Mouse (Mus musculus) liver, embryonic 15.5 days (tissue): ENCODE results near the gene Mgat4a. TPM values are rescaled to one million over a fixed set of nuclear protein-coding genes. Genes with fewer than 3 reads are reported as not detected.

Experiments used
- ATAC-seq: fragments of 200-750 bp; cut with Nextera tagmentation; 2 replicates; pipeline ENCODE4 v1.8.0; 2017; ENCODE audit warnings: moderate number of reproducible peaks, mild to moderate bottlenecking, moderate library complexity; ENCODE audit not compliant: insufficient read depth
- H3K27ac ChIP-seq: fragments of 300-500 bp; sonication (generic); replicated peaks from 2 replicates; pipeline ENCODE4 v1.5.1; 2015; ENCODE audit warnings: mild to moderate bottlenecking, inconsistent platforms
- H3K27me3 ChIP-seq: fragments of 300-500 bp; sonication (generic); 2 replicates; pipeline ENCODE4 v1.6.1; 2015; ENCODE audit warnings: mild to moderate bottlenecking, inconsistent platforms
- H3K36me3 ChIP-seq: fragments of 300-500 bp; sonication (generic); replicated peaks from 2 replicates; pipeline ENCODE4 v1.6.1; 2015; ENCODE audit warnings: moderate library complexity, mild to moderate bottlenecking, inconsistent platforms
- H3K4me1 ChIP-seq: fragments of 300-500 bp; sonication (generic); replicated peaks from 2 replicates; pipeline ENCODE4 v1.6.1; 2015; ENCODE audit warnings: inconsistent platforms
- H3K4me2 ChIP-seq: fragments of 300-500 bp; sonication (generic); 2 replicates; pipeline ENCODE4 v1.6.1; 2015; ENCODE audit warnings: moderate library complexity, mild to moderate bottlenecking, inconsistent platforms
- H3K4me3 ChIP-seq: fragments of 300-500 bp; sonication (generic); replicated peaks from 2 replicates; pipeline ENCODE4 v1.5.1; 2015; ENCODE audit warnings: mild to moderate bottlenecking, inconsistent platforms
- H3K9ac ChIP-seq: fragments of 300-500 bp; sonication (generic); 2 replicates; pipeline ENCODE4 v1.6.1; 2015; ENCODE audit warnings: moderate library complexity, mild to moderate bottlenecking, inconsistent platforms
- H3K9me3 ChIP-seq: fragments of 300-500 bp; sonication (generic); replicated peaks from 2 replicates; pipeline ENCODE4 v1.6.1; 2016; ENCODE audit warnings: inconsistent platforms
- WGBS: fragments of 180-500 bp; shearing (Covaris S2); methylation state at CpG from one replicate; pipeline ENCODE4 v1.1.7; 2015; ENCODE audit warnings: mixed read lengths; ENCODE audit not compliant: insufficient replicate concordance; 5-methylcytosine and 5-hydroxymethylcytosine counted together
- polyA plus RNA-seq: library from polyadenylated mRNA; unstranded; fragments of >200 nt; fragmentation: Nextera tagmentation; extraction: Ambion mirVana; gene quantifications from 2 replicates; pipeline ENCODE4 v1.2.1, GENCODE M21; 2015

Mgat4a gene
- polyA plus RNA-seq, 1 experiment from 2014 or later, result 1.2 TPM

- no peak overlapping the region for H3K4me2 ChIP-seq
- 68% methylated on average over 10 of the region's 10 CpGs for whole genome bisulfite sequencing
- H3K4me3 ChIP-seq, result no peak overlapping the region
- no peak overlapping the region for H3K27ac ChIP-seq
- no peak overlapping the region for H3K9ac ChIP-seq
- H3K27me3 ChIP-seq, result no peaks in the 10 kb centered on the region
- ATAC-seq, result no peak
- no peaks in the 10 kb centered on the region for H3K9me3 ChIP-seq
- H3K36me3 ChIP-seq, result no peaks in the 10 kb centered on the region
- no peaks in the 10 kb centered on the region for H3K4me1 ChIP-seq
Observed at GRCm38 (mm10) chr1:37464878-37465452, 75.9 kb downstream of the Mgat4a start.

- H3K4me1 ChIP-seq, result no peaks in the 10 kb centered on the region
- H3K9ac ChIP-seq, result no peak overlapping the region
- ATAC-seq, result no peak
- H3K4me2 ChIP-seq, result no peak overlapping the region
- H3K9me3 ChIP-seq, result no peaks in the 10 kb centered on the region
- H3K36me3 ChIP-seq, result no peaks in the 10 kb centered on the region
- WGBS, result 70% methylated on average over 7 of the region's 7 CpGs
- no peaks in the 10 kb centered on the region for H3K27me3 ChIP-seq
- no peak overlapping the region for H3K27ac ChIP-seq
- no peak overlapping the region for H3K4me3 ChIP-seq
Observed at GRCm38 (mm10) chr1:37457546-37457945, 83.3 kb downstream of the Mgat4a start.

GRCm38 (mm10) chr1:37451270-37451669 is 89.5 kb downstream of the Mgat4a start:
- no peak overlapping the region for H3K9ac ChIP-seq
- H3K27ac ChIP-seq, result no peak overlapping the region
- H3K36me3 ChIP-seq, result no peaks in the 10 kb centered on the region
- 77% methylated on average over 8 of the region's 8 CpGs for WGBS
- no peak overlapping the region for H3K4me2 ChIP-seq
- H3K4me1 ChIP-seq, result no peaks in the 10 kb centered on the region
- no peaks in the 10 kb centered on the region for H3K9me3 ChIP-seq
- H3K27me3 ChIP-seq, result no peaks in the 10 kb centered on the region
- ATAC-seq, result no peak
- H3K4me3 ChIP-seq, result no peak overlapping the region

GRCm38 (mm10) chr1:37448361-37449095 is 92.3 kb downstream of the Mgat4a start:
- Histone ChIP-seq H3K27ac (no peak overlapping the region), H3K4me3 (no peak overlapping the region), H3K4me2 (no peak overlapping the region), H3K4me1 (peaks cover 1% of the 10 kb centered on the region), H3K27me3 (no peaks in the 10 kb centered on the region), H3K9me3 (no peaks in the 10 kb centered on the region), H3K9ac (no peak overlapping the region), H3K36me3 (no peaks in the 10 kb centered on the region)
- no peak for ATAC-seq
- 62% methylated on average over 10 of the region's 10 CpGs for WGBS

- peaks cover 14% of the 10 kb centered on the region for H3K4me1 ChIP-seq
- no peak overlapping the region for H3K4me3 ChIP-seq
- H3K36me3 ChIP-seq, result peaks cover 26% of the 10 kb centered on the region
- no peaks in the 10 kb centered on the region for H3K9me3 ChIP-seq
- H3K27me3 ChIP-seq, result no peaks in the 10 kb centered on the region
- no peak overlapping the region for H3K27ac ChIP-seq
- H3K9ac ChIP-seq, result no peak overlapping the region
- WGBS, result 67% methylated on average over 16 of the region's 16 CpGs
- H3K4me2 ChIP-seq, result peak overlapping the region; percentile 18; the same call in 1 of the 2 replicates
- ATAC-seq, result no peak
Observed at GRCm38 (mm10) chr1:37442848-37443835, 97.7 kb downstream of the Mgat4a start.

GRCm38 (mm10) chr1:37436419-37436818 is 104.4 kb downstream of the Mgat4a start:
- H3K4me3 ChIP-seq, result no peak overlapping the region; the same call in 1 of the 2 replicates
- peaks cover 79% of the 10 kb centered on the region for H3K36me3 ChIP-seq
- 38% methylated on average over 3 of the region's 3 CpGs for WGBS
- peak overlapping the region; percentile 35 for H3K27ac ChIP-seq
- peaks cover 32% of the 10 kb centered on the region for H3K4me1 ChIP-seq
- H3K9ac ChIP-seq, result no peak overlapping the region
- no peaks in the 10 kb centered on the region for H3K27me3 ChIP-seq
- H3K9me3 ChIP-seq, result no peaks in the 10 kb centered on the region
- ATAC-seq, result peak; percentile 87
- H3K4me2 ChIP-seq, result peak overlapping the region; percentile 46

- no peaks in the 10 kb centered on the region for H3K27me3 ChIP-seq
- peak; percentile 73 for ATAC-seq
- H3K9me3 ChIP-seq, result no peaks in the 10 kb centered on the region
- peak overlapping the region; percentile 86 for H3K9ac ChIP-seq
- H3K4me2 ChIP-seq, result peak overlapping the region; percentile 82
- H3K4me3 ChIP-seq, result peak overlapping the region; percentile 91
- peaks cover 47% of the 10 kb centered on the region for H3K36me3 ChIP-seq
- under 1% methylated on average over 40 of the region's 40 CpGs for WGBS
- peaks cover 43% of the 10 kb centered on the region for H3K4me1 ChIP-seq
- H3K27ac ChIP-seq, result peak overlapping the region; percentile 92
Observed at GRCm38 (mm10) chr1:37430297-37430840, 110.4 kb downstream of the Mgat4a start.

- ATAC-seq, result peak; percentile 95
- WGBS, result under 1% methylated on average over 57 of the region's 57 CpGs
- peaks cover 42% of the 10 kb centered on the region for H3K4me1 ChIP-seq
- peak within 1 kb of the TSS; percentile 82 for H3K4me2 ChIP-seq
- H3K9ac ChIP-seq, result peak within 1 kb of the TSS; percentile 86
- peaks cover 46% of the 10 kb centered on the region for H3K36me3 ChIP-seq
- H3K4me3 ChIP-seq, result peak within 1 kb of the TSS; percentile 91
- peak within 1 kb of the TSS; percentile 92 for H3K27ac ChIP-seq
- H3K27me3 ChIP-seq, result no peaks in the 10 kb centered on the region
- no peaks in the 10 kb centered on the region for H3K9me3 ChIP-seq
Observed at GRCm38 (mm10) chr1:37429366-37430296, 111.2 kb downstream of the Mgat4a start, which contains the start of the genes Coa5 and Unc50. Coa5 (minus strand) TSS chr1:37430103. Unc50 (plus strand) TSS chr1:37430139.

- Histone ChIP-seq H3K27me3 (no peaks in the 10 kb centered on the region), H3K9ac (peak overlapping the region; percentile 86), H3K36me3 (peaks cover 48% of the 10 kb centered on the region), H3K4me3 (peak overlapping the region; percentile 91), H3K4me2 (peak overlapping the region; percentile 82), H3K4me1 (peaks cover 42% of the 10 kb centered on the region), H3K9me3 (no peaks in the 10 kb centered on the region), H3K27ac (peak overlapping the region; percentile 92; the same call in 1 of the 2 replicates)
- no peak for ATAC-seq
- WGBS, result 28% methylated on average over 2 of the region's 2 CpGs
Observed at GRCm38 (mm10) chr1:37428911-37429310, 111.9 kb downstream of the Mgat4a start.
